Mouse (Mus musculus): ENCODE results near the gene 4930523C07Rik. TPM values are rescaled to one million over a fixed set of nuclear protein-coding genes. Genes with fewer than 3 reads are reported as not detected.

4930523C07Rik gene
- 130 and 154 TPM in 2 replicates for total RNA-seq (2023)

GRCm38 (mm10) chr1:160044237-160045021 lies at the start of gene 4930523C07Rik:
Gene 4930523C07Rik (plus strand): TSS chr1:160044382.

Other genes with a start within 250 kb of the 4930523C07Rik start
- not detected in 2 replicates for gene Tnn, start 109.2 kb downstream of the 4930523C07Rik start, total RNA-seq (2023)
- gene Mrps14, start 150.8 kb downstream of the 4930523C07Rik start, total RNA-seq (2023) = 30.6 and 35.8 TPM in 2 replicates
- 26.8 TPM in 2 replicates for gene Cacybp, start 168.5 kb downstream of the 4930523C07Rik start, total RNA-seq (2023)

Data from neutrophil, adult 65 days (primary cell).